Mouse (Mus musculus): ENCODE results near the gene Actl6b.
A peak's percentile ranks its signal among the peaks of the same experiment; 100 is the strongest.

Actl6b gene

DNA sequence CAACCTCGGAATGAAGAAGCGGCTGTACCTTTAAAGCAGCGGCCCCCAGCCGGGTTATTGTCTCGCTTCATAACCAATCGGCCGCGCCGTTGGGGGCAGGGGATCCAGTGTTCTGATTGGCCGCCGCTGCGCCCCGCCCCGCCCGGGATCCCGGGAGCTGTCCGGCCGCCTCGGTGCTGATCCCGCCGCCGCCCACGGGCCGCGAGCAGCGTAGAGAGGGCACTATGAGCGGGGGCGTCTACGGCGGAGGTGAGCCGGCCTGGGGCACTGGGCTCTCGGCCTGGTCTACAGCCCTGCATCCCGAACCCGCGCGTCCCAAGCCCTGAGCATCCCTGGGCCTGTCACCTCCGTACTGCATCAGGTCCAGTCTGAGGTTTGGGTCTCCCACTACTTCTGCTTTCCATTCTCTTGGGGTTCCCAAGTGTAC, at the start of gene Actl6b:
TSS of gene Actl6b (plus strand) at position 107 of the 427 bp plus-strand sequence.
- Histone ChIP-seq H3K36me3 (ENCODE audit: control insufficient read depth, insufficient read depth, low read length, poor library complexity, severe bottlenecking) (no peaks in the 10 kb centered on the region), H3K27me3 (ENCODE audit: control insufficient read depth, insufficient read depth, low read length, poor library complexity, severe bottlenecking) (peaks cover 5% of the 10 kb centered on the region)
- peak; percentile 38 for DNase-seq (ENCODE audit: low read depth, low spot score)

GRCm38 (mm10) chr5:137504041-137504440, 49.3 kb upstream of the Actl6b start:
- Histone ChIP-seq H3K27me3 (ENCODE audit: control insufficient read depth, insufficient read depth, low read length, poor library complexity, severe bottlenecking) (no peaks in the 10 kb centered on the region), H3K36me3 (ENCODE audit: control insufficient read depth, insufficient read depth, low read length, poor library complexity, severe bottlenecking) (0 out of 2 replicates have a peak, but pooled peaks cover 3% of the 10 kb centered on the region)
- DNase-seq (ENCODE audit: low read depth, low spot score): peak; percentile 33

GRCm38 (mm10) chr5:137510014-137510501, 43.3 kb upstream of the Actl6b start:
- Histone ChIP-seq H3K27me3 (ENCODE audit: control insufficient read depth, insufficient read depth, low read length, poor library complexity, severe bottlenecking) (no peaks in the 10 kb centered on the region), H3K36me3 (ENCODE audit: control insufficient read depth, insufficient read depth, low read length, poor library complexity, severe bottlenecking) (no peaks in the 10 kb centered on the region)
- peak; percentile 78 for DNase-seq (ENCODE audit: low read depth, low spot score)

GRCm38 (mm10) chr5:137510573-137511390, 42.5 kb upstream of the Actl6b start:
- no peaks in the 10 kb centered on the region for H3K36me3 ChIP-seq (ENCODE audit: control insufficient read depth, insufficient read depth, low read length, poor library complexity, severe bottlenecking)
- DNase-seq (ENCODE audit: low read depth, low spot score): peak; percentile 47
- no peaks in the 10 kb centered on the region for H3K27me3 ChIP-seq (ENCODE audit: control insufficient read depth, insufficient read depth, low read length, poor library complexity, severe bottlenecking)

DNA sequence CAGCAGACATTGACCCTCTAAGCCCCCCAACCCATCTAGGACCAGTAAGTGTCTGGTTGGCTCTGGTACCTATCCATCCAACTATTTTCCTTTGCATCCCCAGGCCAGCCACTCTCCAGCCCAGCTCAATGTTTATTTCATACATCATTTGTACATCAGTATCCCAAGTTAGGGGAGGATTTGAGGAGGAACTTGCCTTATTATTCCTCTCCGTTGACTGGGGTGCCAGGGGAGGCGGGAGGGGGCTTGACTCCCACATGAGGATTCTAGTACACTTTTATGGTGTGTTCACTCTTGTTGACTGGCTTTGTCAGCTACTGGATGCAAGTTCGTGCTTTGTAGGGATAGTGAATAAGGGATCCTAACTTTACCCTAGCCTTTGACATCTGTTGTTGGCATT, 41.6 kb upstream of the Actl6b start:
- DNase-seq (ENCODE audit: low read depth, low spot score): no peak
- no peaks in the 10 kb centered on the region for H3K27me3 ChIP-seq (ENCODE audit: control insufficient read depth, insufficient read depth, low read length, poor library complexity, severe bottlenecking)
- H3K36me3 ChIP-seq (ENCODE audit: control insufficient read depth, insufficient read depth, low read length, poor library complexity, severe bottlenecking): no peaks in the 10 kb centered on the region

GRCm38 (mm10) chr5:137512847-137513794, 40.2 kb upstream of the Actl6b start:
- Histone ChIP-seq H3K27me3 (ENCODE audit: control insufficient read depth, insufficient read depth, low read length, poor library complexity, severe bottlenecking) (no peaks in the 10 kb centered on the region), H3K36me3 (ENCODE audit: control insufficient read depth, insufficient read depth, low read length, poor library complexity, severe bottlenecking) (no peaks in the 10 kb centered on the region)
- peak; percentile 39 for DNase-seq (ENCODE audit: low read depth, low spot score)

GRCm38 (mm10) chr5:137513951-137514721, 39.2 kb upstream of the Actl6b start:
- Histone ChIP-seq H3K36me3 (ENCODE audit: control insufficient read depth, insufficient read depth, low read length, poor library complexity, severe bottlenecking) (peaks cover under 1% of the 10 kb centered on the region; the same call in 1 of the 2 replicates), H3K27me3 (ENCODE audit: control insufficient read depth, insufficient read depth, low read length, poor library complexity, severe bottlenecking) (no peaks in the 10 kb centered on the region)
- DNase-seq (ENCODE audit: low read depth, low spot score): no peak

DNA sequence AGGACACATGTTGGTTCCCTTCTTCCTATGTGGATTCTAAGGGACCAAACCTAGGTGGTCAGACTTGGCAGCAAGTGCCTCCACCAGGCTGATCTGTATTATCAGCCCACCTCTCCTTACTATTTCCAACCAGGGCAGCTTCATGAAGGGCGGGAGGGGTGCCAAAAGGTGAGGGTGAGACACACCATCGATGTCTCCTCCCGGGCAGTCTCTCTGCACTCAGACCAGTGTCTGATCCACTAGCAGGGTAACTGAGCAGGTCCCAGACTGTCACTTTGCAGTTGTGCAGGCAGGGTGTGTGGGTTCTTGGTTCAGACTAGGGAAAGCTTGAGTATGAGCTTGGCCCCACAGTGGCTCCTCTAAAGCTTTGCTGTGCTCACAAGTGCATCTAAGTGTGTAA, 38.5 kb upstream of the Actl6b start:
- peaks cover 3% of the 10 kb centered on the region; the same call in 1 of the 2 replicates for H3K36me3 ChIP-seq (ENCODE audit: control insufficient read depth, insufficient read depth, low read length, poor library complexity, severe bottlenecking)
- no peaks in the 10 kb centered on the region for H3K27me3 ChIP-seq (ENCODE audit: control insufficient read depth, insufficient read depth, low read length, poor library complexity, severe bottlenecking)
- DNase-seq (ENCODE audit: low read depth, low spot score): no peak

DNA sequence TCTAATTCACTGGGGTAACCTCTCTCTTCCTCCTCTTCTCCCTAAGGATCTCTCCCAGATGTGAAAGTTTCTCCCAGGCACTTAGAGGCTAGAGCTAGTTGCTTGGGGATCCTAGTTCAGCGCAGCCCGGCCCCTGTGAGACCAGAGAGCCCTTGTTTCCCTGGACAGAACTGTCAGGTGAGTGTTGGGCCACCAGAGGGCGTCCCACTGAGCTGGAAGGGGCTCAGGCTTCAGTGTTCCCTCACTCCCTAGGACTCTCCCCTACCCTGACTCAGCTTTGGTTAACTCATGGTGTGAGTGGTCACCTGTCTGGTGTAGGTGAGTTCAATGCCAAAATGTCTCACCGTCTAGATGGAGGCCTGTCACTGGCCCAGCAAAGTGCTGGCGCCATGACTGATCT, 34.9 kb upstream of the Actl6b start, which contains the start of gene Gigyf1:
TSS of gene Gigyf1 (plus strand) at position 113 of the 400 bp plus-strand sequence.
- no peaks in the 10 kb centered on the region for H3K27me3 ChIP-seq (ENCODE audit: control insufficient read depth, insufficient read depth, low read length, poor library complexity, severe bottlenecking)
- H3K36me3 ChIP-seq (ENCODE audit: control insufficient read depth, insufficient read depth, low read length, poor library complexity, severe bottlenecking): peaks cover 13% of the 10 kb centered on the region
- DNase-seq (ENCODE audit: low read depth, low spot score): peak; percentile 53

DNA sequence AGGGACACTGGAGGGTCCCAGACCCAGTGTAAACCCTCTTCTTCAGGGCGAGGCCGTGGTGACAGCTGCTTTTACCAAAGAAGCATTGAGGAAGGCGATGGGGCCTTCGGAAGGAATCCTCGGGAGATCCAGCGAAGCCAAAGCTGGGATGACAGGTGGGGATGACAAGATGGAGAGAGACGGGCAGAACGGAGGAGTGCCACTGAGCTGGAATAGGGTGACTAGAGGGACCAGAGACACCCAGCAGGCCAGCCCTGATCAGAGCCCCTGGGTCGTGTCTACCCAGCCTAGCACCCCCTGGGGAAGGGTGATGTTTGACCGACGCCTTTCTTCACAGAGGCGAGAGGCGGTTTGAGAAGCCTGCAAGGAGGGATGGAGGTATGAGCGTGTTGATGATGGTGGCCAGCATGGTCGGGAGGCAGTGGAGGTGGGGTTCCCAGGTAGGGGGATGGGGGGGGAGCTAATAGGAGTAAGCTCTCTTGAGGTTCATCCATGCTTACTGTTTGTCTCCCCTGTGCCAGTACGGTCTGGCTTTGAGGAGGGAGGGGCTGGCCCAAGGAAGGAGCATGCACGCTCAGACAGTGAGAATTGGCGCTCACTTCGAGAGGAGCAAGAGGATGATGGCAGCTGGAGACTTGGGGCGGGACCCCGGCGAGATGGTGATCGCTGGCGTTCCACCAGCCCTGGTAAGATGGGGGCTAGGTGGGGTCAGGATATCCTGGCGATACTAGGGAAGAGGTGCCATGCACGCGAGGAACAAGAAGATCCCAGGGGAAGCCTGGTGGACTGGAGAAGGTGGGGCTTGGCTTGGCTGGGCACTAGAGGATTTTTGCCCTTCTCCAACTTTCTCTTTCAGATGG, 33.4 kb upstream of the Actl6b start:
- DNase-seq (ENCODE audit: low read depth, low spot score): no peak
- Histone ChIP-seq H3K27me3 (ENCODE audit: control insufficient read depth, insufficient read depth, low read length, poor library complexity, severe bottlenecking) (no peaks in the 10 kb centered on the region), H3K36me3 (ENCODE audit: control insufficient read depth, insufficient read depth, low read length, poor library complexity, severe bottlenecking) (peaks cover 13% of the 10 kb centered on the region)

GRCm38 (mm10) chr5:137521861-137522260, 31.5 kb upstream of the Actl6b start:
- H3K27me3 ChIP-seq (ENCODE audit: control insufficient read depth, insufficient read depth, low read length, poor library complexity, severe bottlenecking): no peaks in the 10 kb centered on the region
- H3K36me3 ChIP-seq (ENCODE audit: control insufficient read depth, insufficient read depth, low read length, poor library complexity, severe bottlenecking): peaks cover 18% of the 10 kb centered on the region
- no peak for DNase-seq (ENCODE audit: low read depth, low spot score)

DNA sequence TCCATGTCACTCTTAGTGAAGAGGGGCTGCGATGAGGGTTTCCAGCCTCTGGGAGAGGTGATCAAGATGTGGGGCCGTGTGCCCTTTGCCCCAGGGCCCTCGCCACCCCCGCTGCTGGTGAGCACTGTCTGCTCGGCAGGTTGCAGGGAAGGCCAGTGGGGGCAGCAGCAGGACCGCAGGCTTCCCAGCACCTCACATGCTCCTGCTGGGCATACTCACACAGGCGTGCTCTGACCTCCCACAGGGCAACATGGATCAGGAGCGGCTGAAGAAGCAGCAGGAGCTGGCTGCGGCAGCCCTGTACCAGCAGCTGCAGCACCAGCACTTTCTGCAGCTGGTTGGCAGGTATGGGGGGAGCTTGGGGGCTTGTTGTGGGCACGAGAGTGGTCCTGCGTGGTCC, 30.6 kb upstream of the Actl6b start:
- no peak for DNase-seq (ENCODE audit: low read depth, low spot score)
- Histone ChIP-seq H3K27me3 (ENCODE audit: control insufficient read depth, insufficient read depth, low read length, poor library complexity, severe bottlenecking) (no peaks in the 10 kb centered on the region), H3K36me3 (ENCODE audit: control insufficient read depth, insufficient read depth, low read length, poor library complexity, severe bottlenecking) (peaks cover 22% of the 10 kb centered on the region)

- DNase-seq (ENCODE audit: low read depth, low spot score): no peak
- peaks cover 25% of the 10 kb centered on the region for H3K36me3 ChIP-seq (ENCODE audit: control insufficient read depth, insufficient read depth, low read length, poor library complexity, severe bottlenecking)
- H3K27me3 ChIP-seq (ENCODE audit: control insufficient read depth, insufficient read depth, low read length, poor library complexity, severe bottlenecking): no peaks in the 10 kb centered on the region
Observed at GRCm38 (mm10) chr5:137523396-137524250, 29.7 kb upstream of the Actl6b start.

All from splenic B cell, adult 2 months (primary cell).